In genomic region chr8:114573747-114574093, GRCm38 (mm10) we compare ENCODE assay signal across 21 mouse cellular contexts.
A peak's percentile ranks its signal among the peaks of the same experiment; 100 is the strongest.
DNase-seq lines count a peak whose midpoint lies in the region; ATAC-seq and TF ChIP-seq lines count a peak whose summit lies in the region.
"Had no signal": no experiment of that assay in that cellular context is flagged by ENCODE, and none has a peak within 500 bp of the region (broad histone marks: within the 10 kb centered on the region; RNA-seq: fewer than 3 reads in every experiment).

No protein-coding gene starts in this region.

- no peaks in the 10 kb centered on the region for H3K36me3 ChIP-seq in heart, embryonic 11.5 days (ENCODE audit: control insufficient read depth, insufficient read depth, low read length)
- peaks cover 0 to 10% of the 10 kb centered on the region in 2 experiments; a peak in 2 of 4 replicates for H3K36me3 ChIP-seq in MEL (ENCODE audit: control insufficient read depth in 1 of 2, insufficient read depth in 2 of 2, low read length in 2 of 2)
- H3K36me3 ChIP-seq in intestine, embryonic 15.5 days: no peaks in the 10 kb centered on the region
- H3K36me3 ChIP-seq: embryonic facial prominence, embryonic 10.5 days; embryonic facial prominence, embryonic 12.5 days; forebrain, embryonic 15.5 days had no signal

- no peak for TF ChIP-seq RAD21 in MEL (IDR thresholded peaks at IDR 0.05; ENCODE audit: low read depth, low read length)

- TF ChIP-seq POLR2A in MEL (IDR thresholded peaks at IDR 0.05; ENCODE audit: control insufficient read depth in 1 of 2, insufficient read depth in 1 of 2, low read depth in 1 of 2, low read length in 2 of 2, poor library complexity in 1 of 2): no peak

- no peaks in the 10 kb centered on the region for H3K79me2 ChIP-seq in MEL (ENCODE audit: control insufficient read depth, insufficient read depth, low read length, poor library complexity)

- ATAC-seq in heart, embryonic 11.5 days (replicated peaks; ENCODE audit: insufficient number of reproducible peaks, low FRiP score, low TSS enrichment): no peak
- peak; percentile 27; the same call in 1 of the 2 replicates for ATAC-seq in megakaryocyte, adult 5-6 weeks (ENCODE audit: poor library complexity, severe bottlenecking)
- no peak for ATAC-seq in intestine, embryonic 15.5 days
- ATAC-seq: forebrain, embryonic 13.5 days; forebrain, embryonic 15.5 days; forebrain, postnatal 0 days had no signal

- no peak overlapping the region for H3K4me3 ChIP-seq in heart, embryonic 11.5 days (ENCODE audit: low read depth, low read length)
- H3K4me3 ChIP-seq in MEL (ENCODE audit: control insufficient read depth in 1 of 2, insufficient read depth in 1 of 2, low read depth in 2 of 2, low read length in 2 of 2): no peak overlapping the region
- H3K4me3 ChIP-seq in intestine, embryonic 15.5 days (replicated peaks): no peak overlapping the region
- H3K4me3 ChIP-seq: embryonic facial prominence, embryonic 10.5 days; embryonic facial prominence, embryonic 12.5 days; forebrain, embryonic 13.5 days; forebrain, embryonic 15.5 days had no signal

- 79% methylated on average over 8 of the region's 8 CpGs for WGBS in heart, embryonic 11.5 days (ENCODE audit: insufficient replicate concordance)
- 82% methylated on average over 8 of the region's 8 CpGs for WGBS in intestine, embryonic 15.5 days

- no peaks in the 10 kb centered on the region for H3K4me1 ChIP-seq in heart, embryonic 11.5 days (ENCODE audit: control insufficient read depth, insufficient read depth, low read length)
- H3K4me1 ChIP-seq in MEL (ENCODE audit: control insufficient read depth in 1 of 2, insufficient read depth in 2 of 2, low read length in 2 of 2): peaks cover 5 to 14% of the 10 kb centered on the region in 2 experiments; a peak in 3 of 4 replicates
- H3K4me1 ChIP-seq in intestine, embryonic 15.5 days (replicated peaks): no peaks in the 10 kb centered on the region
- H3K4me1 ChIP-seq: embryonic facial prominence, embryonic 10.5 days; embryonic facial prominence, embryonic 12.5 days; forebrain, embryonic 13.5 days; forebrain, embryonic 15.5 days had no signal

- DNase-seq in heart, adult 18-20 months: peak; percentile 4 to 6
- DNase-seq in MEL (ENCODE audit: low read depth, low spot score) (peak; percentile 15), MN1 (ENCODE audit: low spot score) (peak; percentile 22), adipocyte (ENCODE audit: low spot score) (no peak)
- DNase-seq in layer of hippocampus, adult 8-10 months (ENCODE audit: low spot score in 2 of 2): no peak
- DNase-seq: adrenal gland, adult 8-10 months; adrenal gland, postnatal 14 days; adrenal gland, postnatal 36 days; cerebellum, adult 11-12 months; cerebellum, adult 2 months; cerebellum, adult 9-10 months; cerebellum, postnatal 10 days; cerebellum, postnatal 25 days; forebrain, postnatal 0 days had no signal

- no peak for TF ChIP-seq CTCF in MEL (IDR thresholded peaks at IDR 0.05 in 2 of 3, conservative IDR thresholded peaks at IDR 0.05 in 1 of 3; ENCODE audit: control insufficient read depth in 1 of 3, insufficient read depth in 1 of 3, low read depth in 2 of 3, low read length in 3 of 3, poor library complexity in 1 of 3, severe bottlenecking in 1 of 3)

- no peak overlapping the region for H3K27ac ChIP-seq in heart, embryonic 11.5 days (ENCODE audit: low read depth, low read length)
- no peak overlapping the region for H3K27ac ChIP-seq in MEL (ENCODE audit: control insufficient read depth, low read depth, low read length)
- no peak overlapping the region for H3K27ac ChIP-seq in intestine, embryonic 15.5 days
- H3K27ac ChIP-seq: embryonic facial prominence, embryonic 10.5 days; embryonic facial prominence, embryonic 12.5 days; forebrain, embryonic 13.5 days; forebrain, embryonic 15.5 days had no signal

- TF ChIP-seq EP300 in MEL (IDR thresholded peaks at IDR 0.05; ENCODE audit: low read depth in 1 of 2, low read length in 2 of 2): no peak

- no peaks in the 10 kb centered on the region for H3K27me3 ChIP-seq in heart, embryonic 11.5 days (ENCODE audit: control insufficient read depth, insufficient read depth, low read length)
- no peaks in the 10 kb centered on the region for H3K27me3 ChIP-seq in MEL (ENCODE audit: control insufficient read depth in 1 of 2, insufficient read depth in 2 of 2, low read length in 2 of 2)
- no peaks in the 10 kb centered on the region for H3K27me3 ChIP-seq in intestine, embryonic 15.5 days (replicated peaks)
- H3K27me3 ChIP-seq: embryonic facial prominence, embryonic 12.5 days; forebrain, embryonic 13.5 days; forebrain, embryonic 15.5 days had no signal

- H3K9me3 ChIP-seq in heart, embryonic 11.5 days (replicated peaks; ENCODE audit: control insufficient read depth, low read length): no peaks in the 10 kb centered on the region
- H3K9me3 ChIP-seq in MEL (replicated peaks; ENCODE audit: insufficient read depth, low read length): no peaks in the 10 kb centered on the region
- no peaks in the 10 kb centered on the region for H3K9me3 ChIP-seq in intestine, embryonic 15.5 days
- H3K9me3 ChIP-seq: forebrain, embryonic 13.5 days; forebrain, embryonic 15.5 days had no signal

- H3K4me2 ChIP-seq in heart, embryonic 11.5 days: no peak overlapping the region
- no peak overlapping the region for H3K4me2 ChIP-seq in intestine, embryonic 15.5 days (replicated peaks)
- H3K4me2 ChIP-seq: embryonic facial prominence, embryonic 12.5 days; forebrain, embryonic 13.5 days; forebrain, embryonic 15.5 days had no signal

- H3K9ac ChIP-seq in heart, embryonic 11.5 days (ENCODE audit: low read depth, low read length): no peak overlapping the region
- no peak overlapping the region for H3K9ac ChIP-seq in MEL (ENCODE audit: control insufficient read depth, low read depth, low read length, poor library complexity, severe bottlenecking)
- no peak overlapping the region for H3K9ac ChIP-seq in intestine, embryonic 15.5 days
- H3K9ac ChIP-seq: embryonic facial prominence, embryonic 12.5 days; forebrain, embryonic 13.5 days; forebrain, embryonic 15.5 days; forebrain, postnatal 0 days had no signal

TF ChIP-seq in MEL, 35 proteins besides CTCF, POLR2A, EP300 and RAD21:
- TF ChIP-seq MXI1 (IDR thresholded peaks at IDR 0.05; ENCODE audit: low read depth, low read length) (no peak), JUND (IDR thresholded peaks at IDR 0.05; ENCODE audit: low read depth, low read length) (no peak), ELF1 (IDR thresholded peaks at IDR 0.05; ENCODE audit: low read depth, low read length) (no peak), HCFC1 (IDR thresholded peaks at IDR 0.05; ENCODE audit: low read depth, low read length) (no peak), ZMIZ1 (IDR thresholded peaks at IDR 0.05; ENCODE audit: low read depth, low read length) (no peak), CHD2 (IDR thresholded peaks at IDR 0.05; ENCODE audit: low read length) (no peak), UBTF (IDR thresholded peaks at IDR 0.05; ENCODE audit: borderline replicate concordance, insufficient read depth, low read depth, low read length) (no peak), KAT2A (conservative IDR thresholded peaks at IDR 0.05; ENCODE audit: low read depth, low read length) (no peak), RCOR1 (IDR thresholded peaks at IDR 0.05; ENCODE audit: low read depth, low read length) (no peak), POLR2AphosphoS5 (IDR thresholded peaks at IDR 0.05; ENCODE audit: borderline replicate concordance, low read depth, low read length) (no peak), MAZ (IDR thresholded peaks at IDR 0.05; ENCODE audit: low read depth, low read length) (no peak), ZC3H11A (IDR thresholded peaks at IDR 0.05; ENCODE audit: low read depth, low read length) (no peak), POLR2AphosphoS2 (IDR thresholded peaks at IDR 0.05; ENCODE audit: low read length) (no peak)

Comparison
In these comparisons a context has a peak if more than half of its experiments do, and no peak if none do; other contexts are left out.
1. DNase-seq: peak in heart, adult 18-20 months (2 of 2), MEL (single experiment) and MN1 (single experiment); none in layer of hippocampus, adult 8-10 months (0 of 2) and adipocyte (single experiment).